Mouse (Mus musculus) mouse embryonic stem cell (cell line): ENCODE data around the gene Adam15.

ENCODE experiments used
- in situ Hi-C, 2 experiments: fragments of 300-500 bp; cut with MboI; formaldehyde crosslinking; loops; 1 replicate in 1 of 2; 3 replicates in 1 of 2; pipeline ENCODE4 v1.14.3; 2019 to 2020; ENCODE audit warnings: low sequenced_read_pairs in 2 of 2, low pct_unique_long_range_greater_than_20kb in 1 of 2, mixed read lengths in 1 of 2; ENCODE audit not compliant: unreplicated experiment in 1 of 2

The Adam15 gene

GRCm38 (mm10) chr3:89332476-89332875 is 17.3 kb downstream of the Adam15 start:
- in situ Hi-C loops = no loop called here

GRCm38 (mm10) chr3:89332013-89332412 is 17.8 kb downstream of the Adam15 start:
- in situ Hi-C loops = no loop called here

- in situ Hi-C loops = no loop called here
Measured at GRCm38 (mm10) chr3:89331561-89331960, 18.2 kb downstream of the Adam15 start.

GRCm38 (mm10) chr3:89330948-89331347 is 18.8 kb downstream of the Adam15 start:
- in situ Hi-C loops = no loop called here

GRCm38 (mm10) chr3:89330346-89330745 is 19.4 kb downstream of the Adam15 start:
- in situ Hi-C loops = no loop called here

GRCm38 (mm10) chr3:89328623-89329022 is 21.2 kb downstream of the Adam15 start:
- in situ Hi-C loops = no loop called here

GRCm38 (mm10) chr3:89327371-89327870 is 22.4 kb downstream of the Adam15 start:
- in situ Hi-C loops = no loop called here

- in situ Hi-C loops = no loop called here
Measured at GRCm38 (mm10) chr3:89325882-89326281, 23.9 kb downstream of the Adam15 start.

- in situ Hi-C loops = no loop called here
Measured at GRCm38 (mm10) chr3:89322514-89323165, 27.2 kb downstream of the Adam15 start, which contains the start of gene Efna3. Efna3 (minus strand) TSS chr3:89322965.

GRCm38 (mm10) chr3:89322131-89322500 is 27.7 kb downstream of the Adam15 start:
- in situ Hi-C loops = no loop called here

- in situ Hi-C loops = no loop called here
Measured at GRCm38 (mm10) chr3:89321183-89322130, 28.3 kb downstream of the Adam15 start.

- in situ Hi-C loops = no loop called here
Measured at GRCm38 (mm10) chr3:89320581-89321182, 29.1 kb downstream of the Adam15 start.

GRCm38 (mm10) chr3:89319591-89320350 is 30.0 kb downstream of the Adam15 start:
- in situ Hi-C loops = loop anchor here in 1 of 2 experiments (10.0 kb wide), 1 partner anchor 165 kb away; no protein-coding TSS in a partner anchor

GRCm38 (mm10) chr3:89318971-89319590 is 30.7 kb downstream of the Adam15 start:
- in situ Hi-C loops = loop anchor here in 1 of 2 experiments (10.0 kb wide), 1 partner anchor 166 kb away; no protein-coding TSS in a partner anchor

GRCm38 (mm10) chr3:89318316-89318715 is 31.5 kb downstream of the Adam15 start:
- in situ Hi-C loops = loop anchor here in 1 of 2 experiments (10.0 kb wide), 1 partner anchor 166 kb away; no protein-coding TSS in a partner anchor

- in situ Hi-C loops = loop anchor here in 1 of 2 experiments (10.0 kb wide), 1 partner anchor 168 kb away; no protein-coding TSS in a partner anchor
Measured at GRCm38 (mm10) chr3:89317246-89317645, 32.5 kb downstream of the Adam15 start.

- in situ Hi-C loops = loop anchor here in 1 of 2 experiments (10.0 kb wide), 1 partner anchor 168 kb away; no protein-coding TSS in a partner anchor
Measured at GRCm38 (mm10) chr3:89316833-89317232, 33.0 kb downstream of the Adam15 start.
